ENCODE assay signal across 10 mouse cellular contexts in the genomic region with DNA sequence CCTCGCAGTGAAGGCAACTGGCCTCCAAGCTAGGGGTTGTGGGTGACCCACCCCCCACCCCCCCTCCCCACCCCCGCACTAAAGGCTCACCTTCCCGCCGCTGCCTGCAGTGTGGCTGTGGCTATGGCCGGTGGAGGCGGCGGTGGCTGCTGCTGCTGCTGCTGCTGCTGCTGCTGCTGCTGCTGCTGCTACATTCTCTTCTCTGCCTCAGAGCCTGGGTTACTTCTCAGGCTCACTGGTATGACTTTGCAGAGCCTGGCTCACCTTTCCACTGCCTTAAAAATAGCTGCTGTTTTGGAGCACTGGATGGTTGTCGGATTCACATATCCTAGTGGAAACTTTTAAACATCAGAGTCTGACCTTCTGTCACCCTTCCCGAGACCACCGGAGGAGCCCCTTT. TPM values are rescaled to one million over a fixed set of nuclear protein-coding genes. Genes with fewer than 3 reads are reported as not detected.
DNase-seq lines count a peak whose midpoint lies in the region; ATAC-seq lines count a peak whose summit lies in the region.
"Had no signal": no experiment of that assay in that cellular context is flagged by ENCODE, and none has a peak within 500 bp of the region (broad histone marks: within the 10 kb centered on the region; RNA-seq: fewer than 3 reads in every experiment).

No protein-coding gene starts in this region.

- no peak overlapping the region for H3K9ac ChIP-seq in hindbrain, embryonic 14.5 days
- H3K9ac ChIP-seq in embryonic facial prominence, embryonic 13.5 days, result peak overlapping the region; percentile 49; the same call in 1 of the 2 replicates
- no peak overlapping the region for H3K9ac ChIP-seq in midbrain, embryonic 15.5 days

- peaks cover 56% of the 10 kb centered on the region for H3K4me1 ChIP-seq in hindbrain, embryonic 10.5 days (replicated peaks)
- H3K4me1 ChIP-seq in hindbrain, embryonic 14.5 days (replicated peaks; ENCODE audit: control insufficient read depth, insufficient read depth, low read length), result peaks cover 60% of the 10 kb centered on the region
- peaks cover 91% of the 10 kb centered on the region for H3K4me1 ChIP-seq in embryonic facial prominence, embryonic 13.5 days
- peaks cover 72% of the 10 kb centered on the region for H3K4me1 ChIP-seq in midbrain, embryonic 15.5 days

- no peak overlapping the region for H3K4me2 ChIP-seq in hindbrain, embryonic 14.5 days (replicated peaks)
- H3K4me2 ChIP-seq in embryonic facial prominence, embryonic 13.5 days, result peak overlapping the region; percentile 39
- peak overlapping the region; percentile 24 for H3K4me2 ChIP-seq in midbrain, embryonic 15.5 days

- DNase-seq in embryo, embryonic 11 days, result peak; percentile 51
- no peak for DNase-seq in embryo, embryonic 10.5 days (ENCODE audit: low spot score)
- no peak for DNase-seq in hindbrain, embryonic 10.5 days (ENCODE audit: low spot score)
- DNase-seq in hindbrain, embryonic 14.5 days (ENCODE audit: low spot score), result no peak
- DNase-seq in cerebellum, postnatal 10 days, result no peak
- no peak for DNase-seq in right cerebral cortex, postnatal 36 days (ENCODE audit: low spot score in 2 of 2)
- DNase-seq: adrenal gland, adult 2 months; kidney, postnatal 36 days had no signal

- no peak for ATAC-seq in hindbrain, embryonic 14.5 days (ENCODE audit: low FRiP score)
- ATAC-seq in embryonic facial prominence, embryonic 13.5 days (ENCODE audit: insufficient number of reproducible peaks, insufficient read depth, low FRiP score, low TSS enrichment, low read depth), result no peak
- ATAC-seq in midbrain, embryonic 15.5 days (replicated peaks), result no peak

- 2% methylated on average over 10 of the region's 10 CpGs for WGBS in hindbrain, embryonic 10.5 days
- WGBS in hindbrain, embryonic 14.5 days, result 9% methylated on average over 10 of the region's 10 CpGs
- 11% methylated on average over 10 of the region's 10 CpGs for WGBS in embryonic facial prominence, embryonic 13.5 days
- 10% methylated on average over 8 of the region's 10 CpGs for WGBS in midbrain, embryonic 15.5 days

- peak overlapping the region; percentile 69; the same call in 1 of the 2 replicates for H3K27ac ChIP-seq in hindbrain, embryonic 10.5 days
- H3K27ac ChIP-seq in hindbrain, embryonic 14.5 days, result no peak overlapping the region
- peak overlapping the region; percentile 60 for H3K27ac ChIP-seq in embryonic facial prominence, embryonic 13.5 days
- H3K27ac ChIP-seq in midbrain, embryonic 15.5 days, result no peak overlapping the region

- peak overlapping the region; percentile 9; the same call in 1 of the 2 replicates for H3K4me3 ChIP-seq in hindbrain, embryonic 10.5 days
- H3K4me3 ChIP-seq in hindbrain, embryonic 14.5 days (replicated peaks; ENCODE audit: low read length), result no peak overlapping the region
- no peak overlapping the region for H3K4me3 ChIP-seq in embryonic facial prominence, embryonic 13.5 days
- no peak overlapping the region for H3K4me3 ChIP-seq in midbrain, embryonic 15.5 days

- no peaks in the 10 kb centered on the region for H3K36me3 ChIP-seq in hindbrain, embryonic 10.5 days
- no peaks in the 10 kb centered on the region for H3K36me3 ChIP-seq in hindbrain, embryonic 14.5 days (replicated peaks; ENCODE audit: control insufficient read depth, insufficient read depth)
- H3K36me3 ChIP-seq in embryonic facial prominence, embryonic 13.5 days, result no peaks in the 10 kb centered on the region
- no peaks in the 10 kb centered on the region for H3K36me3 ChIP-seq in midbrain, embryonic 15.5 days (replicated peaks)

- no peaks in the 10 kb centered on the region for H3K9me3 ChIP-seq in hindbrain, embryonic 10.5 days
- no peaks in the 10 kb centered on the region for H3K9me3 ChIP-seq in hindbrain, embryonic 14.5 days (ENCODE audit: control insufficient read depth, low read length)
- H3K9me3 ChIP-seq in embryonic facial prominence, embryonic 13.5 days, result no peaks in the 10 kb centered on the region
- H3K9me3 ChIP-seq in midbrain, embryonic 15.5 days, result no peaks in the 10 kb centered on the region

- H3K27me3 ChIP-seq in hindbrain, embryonic 10.5 days (ENCODE audit: insufficient read depth, poor library complexity, severe bottlenecking), result peaks cover 5% of the 10 kb centered on the region; the same call in 1 of the 2 replicates
- H3K27me3 ChIP-seq in hindbrain, embryonic 14.5 days (ENCODE audit: control insufficient read depth, insufficient read depth, low read length), result no peaks in the 10 kb centered on the region
- H3K27me3 ChIP-seq in embryonic facial prominence, embryonic 13.5 days, result no peaks in the 10 kb centered on the region
- no peaks in the 10 kb centered on the region for H3K27me3 ChIP-seq in midbrain, embryonic 15.5 days (replicated peaks)

RNA-seq across cellular contexts. Expression of a gene that starts 11.0 kb away (rescaled TPM):
- 29.9 and 37.4 TPM in 2 replicates for polyA plus RNA-seq in hindbrain, embryonic 10.5 days (2016; fragmentation: Nextera tagmentation; extraction: Ambion mirVana)
- 48.8 and 51.7 TPM in 2 replicates for polyA plus RNA-seq in hindbrain, embryonic 14.5 days (2014; fragmentation: Nextera tagmentation; extraction: Ambion mirVana)
- 95.5 and 104 TPM in 2 replicates for polyA plus RNA-seq in embryonic facial prominence, embryonic 13.5 days (2015; fragmentation: Nextera tagmentation; extraction: Ambion mirVana)
- 99.0 and 104 TPM in 2 replicates for polyA plus RNA-seq in midbrain, embryonic 15.5 days (2015; fragmentation: Nextera tagmentation; extraction: Ambion mirVana)

Comparison
In these comparisons a context has a peak if more than half of its experiments do, and no peak if none do; other contexts are left out.
1. H3K27ac ChIP-seq: peak in hindbrain, embryonic 10.5 days (single experiment) and embryonic facial prominence, embryonic 13.5 days (single experiment); none in hindbrain, embryonic 14.5 days (single experiment) and midbrain, embryonic 15.5 days (single experiment).